Mouse (Mus musculus): ENCODE results near the gene Limch1.

GRCm38 (mm10) chr5:66979332-66980218 is 233.9 kb downstream of the Limch1 start:
- no peak for TF ChIP-seq CTCF (IDR thresholded peaks at IDR 0.05; ENCODE audit: low read depth, low read length)
- no peak for TF ChIP-seq TAL1 (conservative IDR thresholded peaks at IDR 0.05; ENCODE audit: low read depth, low read length)
- TF ChIP-seq GATA1 (IDR thresholded peaks at IDR 0.05; ENCODE audit: borderline replicate concordance, low read length) = no peak
- TF ChIP-seq POLR2AphosphoS5 (IDR thresholded peaks at IDR 0.05; ENCODE audit: insufficient replicate concordance, low read depth, low read length) = no peak
